Mouse (Mus musculus) adrenal gland, postnatal 25 days (tissue): Measurements from ENCODE around the gene Olfr1209. TPM values are rescaled to one million over a fixed set of nuclear protein-coding genes. Genes with fewer than 3 reads are reported as not detected.

ENCODE experiments used
- DNase-seq: peaks from one replicate; pipeline ENCODE4 v3.0.0; 2021; ENCODE audit warnings: mixed read lengths
- long read RNA-seq: library from polyadenylated mRNA; stranded (forward); transcript quantifications from one replicate; pipeline ENCODE4 v2.0.0, GENCODE M21; 2021
- total RNA-seq: library from RNA; stranded (reverse); gene quantifications from 2 replicates; pipeline ENCODE4 v1.2.3, GENCODE M21; 2021

Olfr1209 gene
- total RNA-seq = not detected in 2 replicates
- long read RNA-seq = 0 reads

DNA sequence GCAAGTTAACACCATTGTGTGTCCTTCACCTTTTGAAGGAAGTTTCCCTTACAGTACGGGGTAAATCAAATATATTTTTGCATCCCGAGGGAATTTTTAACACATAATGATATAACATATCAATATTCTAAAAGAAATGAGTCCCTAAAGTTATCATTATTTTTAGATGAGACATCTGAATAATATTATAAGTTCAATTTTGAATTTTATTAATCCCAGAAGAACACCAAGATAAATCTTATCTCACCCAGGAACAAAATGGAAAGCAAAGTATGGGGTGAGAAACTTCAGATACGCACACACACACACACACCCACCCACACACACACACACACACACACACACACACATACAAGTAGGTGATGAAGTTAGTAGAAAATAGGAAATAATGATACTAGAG, at the start of gene Olfr1209:
Gene Olfr1209, minus strand, starts transcription at position 101 of the 400 bp plus-strand sequence.
- DNase-seq = no peak

DNA sequence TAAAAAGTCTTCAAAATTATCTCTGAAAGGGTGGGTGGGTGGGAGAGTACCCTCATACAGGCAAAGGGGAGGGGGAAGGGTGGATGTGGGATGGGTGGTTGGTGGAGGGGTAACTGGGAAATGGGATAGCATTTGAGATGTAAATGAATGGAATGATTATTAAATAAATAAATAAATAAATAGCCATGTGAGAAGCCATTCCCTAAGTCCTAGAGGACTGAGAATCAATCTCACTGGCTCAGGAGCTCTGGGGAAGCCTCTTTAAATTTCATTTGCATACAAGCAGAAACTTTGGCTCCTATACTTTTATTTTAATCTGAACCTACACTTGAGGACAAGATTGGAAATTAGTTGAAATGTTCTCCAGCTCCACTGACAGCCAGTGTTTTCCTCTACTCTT, 38.7 kb upstream of the Olfr1209 start, which contains the start of gene Olfr1212:
Gene Olfr1212, plus strand, starts transcription at position 301 of the 400 bp plus-strand sequence.
- no peak for DNase-seq

DNA sequence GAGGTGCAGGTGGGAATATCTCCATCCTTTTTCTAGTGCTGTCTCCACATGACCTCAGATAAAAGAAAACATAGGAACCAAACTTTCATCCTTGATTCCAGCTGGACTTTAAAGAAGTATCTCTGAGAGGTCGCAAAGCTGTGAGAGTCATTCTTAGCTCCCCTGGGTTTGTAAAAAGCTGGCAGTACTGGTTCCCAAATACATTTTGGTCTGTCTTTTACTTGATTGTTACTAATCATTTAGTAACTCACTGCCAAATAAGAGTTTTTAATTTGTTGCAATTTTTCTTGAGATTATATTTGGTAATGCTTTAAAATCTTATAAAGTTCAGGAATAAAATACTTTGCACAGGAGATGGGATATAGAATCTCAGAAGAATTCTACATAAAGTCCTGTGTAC, 23.1 kb upstream of the Olfr1209 start, which contains the start of gene Olfr1211:
Gene Olfr1211, minus strand, starts transcription at position 101 of the 400 bp plus-strand sequence.
- DNase-seq = no peak

DNA sequence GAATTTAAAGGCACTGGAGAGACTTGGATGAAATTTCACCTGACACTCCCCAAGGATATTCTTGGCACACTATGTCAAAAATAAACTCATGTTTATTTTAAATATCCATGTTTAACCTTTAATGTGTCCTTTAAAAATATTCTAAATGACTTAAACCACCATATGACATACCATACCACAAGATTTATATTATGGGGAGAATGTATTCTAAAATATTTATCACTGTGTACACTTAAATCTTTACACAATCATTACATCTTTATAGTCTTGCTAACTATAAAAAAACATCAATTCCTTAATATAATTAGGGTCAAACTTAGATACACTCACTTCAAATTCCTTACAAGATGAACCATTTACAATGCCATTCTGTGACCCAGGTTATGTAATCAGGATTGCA, 12.7 kb downstream of the Olfr1209 start, which contains the start of gene Olfr1208:
Gene Olfr1208, minus strand, starts transcription at position 101 of the 400 bp plus-strand sequence.
- no peak for DNase-seq

DNA sequence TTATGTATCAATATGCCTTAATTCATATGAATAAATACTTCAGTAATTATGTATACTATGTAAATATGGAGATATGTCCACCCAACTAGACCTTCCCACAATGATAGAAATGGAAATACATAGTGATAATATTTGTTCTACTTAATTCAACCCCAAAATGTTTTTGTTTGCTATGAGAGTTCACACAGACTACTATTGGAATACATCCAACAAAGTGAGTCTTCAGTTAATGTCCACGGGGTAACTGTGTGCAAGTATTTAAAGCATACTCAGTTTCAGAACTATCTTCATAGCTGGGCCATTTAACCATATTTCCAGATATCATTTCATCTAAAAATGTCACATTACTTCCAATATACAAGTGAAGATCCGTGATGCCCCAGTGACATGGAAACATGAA, 52.0 kb downstream of the Olfr1209 start, which contains the start of gene Olfr1206:
Gene Olfr1206, plus strand, starts transcription at position 301 of the 400 bp plus-strand sequence.
- no peak for DNase-seq

Other genes with a start within 250 kb of the Olfr1209 start
- not detected in 2 replicates for gene Olfr1193, start 239.5 kb downstream of the Olfr1209 start, total RNA-seq
- gene Olfr1195, start 226.0 kb downstream of the Olfr1209 start, total RNA-seq = not detected in 2 replicates
- not detected in 2 replicates for gene Olfr1196, start 210.6 kb downstream of the Olfr1209 start, total RNA-seq
- not detected in 2 replicates for gene Olfr1197, start 182.8 kb downstream of the Olfr1209 start, total RNA-seq
- not detected in 2 replicates for gene Olfr1198, start 163.8 kb downstream of the Olfr1209 start, total RNA-seq
- gene Olfr1199, start 154.7 kb downstream of the Olfr1209 start, total RNA-seq = not detected in 2 replicates
- gene Olfr1200, start 144.7 kb downstream of the Olfr1209 start, total RNA-seq = not detected in 2 replicates
- gene Olfr1201, start 122.1 kb downstream of the Olfr1209 start, total RNA-seq = not detected in 2 replicates
- not detected in 2 replicates for gene Olfr1202, start 100.7 kb downstream of the Olfr1209 start, total RNA-seq
- gene Olfr1205, start 85.4 kb downstream of the Olfr1209 start, total RNA-seq = not detected in 2 replicates
- not detected in 2 replicates for gene Olfr1204, start 65.9 kb downstream of the Olfr1209 start, total RNA-seq
- not detected in 2 replicates for gene Olfr1206, start 51.9 kb downstream of the Olfr1209 start, total RNA-seq
- gene Olfr1208, start 12.8 kb downstream of the Olfr1209 start, total RNA-seq = not detected in 2 replicates
- not detected in 2 replicates for gene Olfr1211, start 23.0 kb upstream of the Olfr1209 start, total RNA-seq
- gene Olfr1212, start 38.8 kb upstream of the Olfr1209 start, total RNA-seq = not detected in 2 replicates
- gene Gm13762, start 65.1 kb upstream of the Olfr1209 start, total RNA-seq = not detected in 2 replicates
- gene Olfr1214, start 77.5 kb upstream of the Olfr1209 start, total RNA-seq = not detected in 2 replicates
- not detected in 2 replicates for gene Olfr1215, start 91.8 kb upstream of the Olfr1209 start, total RNA-seq
- gene Olfr1216, start 103.2 kb upstream of the Olfr1209 start, total RNA-seq = not detected in 2 replicates
- not detected in 2 replicates for gene Olfr1217, start 116.9 kb upstream of the Olfr1209 start, total RNA-seq
- gene Olfr1218, start 146.0 kb upstream of the Olfr1209 start, total RNA-seq = not detected in 2 replicates
- not detected in 2 replicates for gene Olfr1219, start 168.4 kb upstream of the Olfr1209 start, total RNA-seq
- not detected in 2 replicates for gene Olfr1220, start 191.7 kb upstream of the Olfr1209 start, total RNA-seq
- gene Olfr1221, start 202.1 kb upstream of the Olfr1209 start, total RNA-seq = not detected in 2 replicates
- gene Olfr1222, start 217.9 kb upstream of the Olfr1209 start, total RNA-seq = not detected in 2 replicates
- gene Olfr1223, start 236.4 kb upstream of the Olfr1209 start, total RNA-seq = not detected in 2 replicates
- gene Olfr1224-ps1, start 248.9 kb upstream of the Olfr1209 start, total RNA-seq = not detected in 2 replicates